Mouse (Mus musculus): ENCODE measurements around the gene Ccl27a. TPM values are rescaled to one million over a fixed set of nuclear protein-coding genes. Genes with fewer than 3 reads are reported as not detected.
A peak's percentile ranks its signal among the peaks of the same experiment; 100 is the strongest.
"Not testable (repeated sequence)": the region's sequence is repeated elsewhere in the genome, so short reads cannot be mapped to it uniquely, and the experiment has no call there.

Gene Ccl27a
- total and polyA plus RNA-seq, 2 experiments from 2014 or later: 204 to 289 TPM

DNA sequence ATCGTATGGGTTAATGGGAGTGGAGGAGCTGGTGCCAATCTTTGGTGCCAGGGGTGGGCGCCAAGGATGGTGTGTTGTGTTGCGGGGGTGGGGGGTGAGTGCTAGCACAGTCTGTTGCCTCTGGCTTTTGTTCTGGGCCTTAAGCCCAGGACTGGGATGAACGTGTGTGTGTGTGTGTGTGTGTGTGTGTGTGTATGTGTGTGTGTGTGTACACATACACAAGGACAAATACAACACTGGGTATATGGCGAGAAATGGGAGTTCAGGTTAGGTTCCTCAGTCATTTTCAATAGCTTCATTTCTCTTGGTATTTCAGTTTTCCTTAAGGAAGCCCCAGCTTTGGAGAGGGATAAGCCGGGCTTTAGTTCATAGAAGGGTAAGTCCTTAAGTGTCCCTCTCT is 10.9 kb downstream of the Ccl27a start:
- not testable (repeated sequence) for H3K36me3 ChIP-seq (ENCODE audit: insufficient read depth); ATAC-seq; H3K9ac ChIP-seq; H3K9me3 ChIP-seq (ENCODE audit: low read length); H3K4me1 ChIP-seq (ENCODE audit: insufficient read depth); H3K27ac ChIP-seq (ENCODE audit: low read depth, low read length); H3K27me3 ChIP-seq (ENCODE audit: insufficient read depth, low read length); DNase-seq; H3K4me2 ChIP-seq (ENCODE audit: low read depth); H3K4me3 ChIP-seq (ENCODE audit: low read depth, low read length)
- 61% methylated on average over 3 of the region's 6 CpGs for WGBS

DNA sequence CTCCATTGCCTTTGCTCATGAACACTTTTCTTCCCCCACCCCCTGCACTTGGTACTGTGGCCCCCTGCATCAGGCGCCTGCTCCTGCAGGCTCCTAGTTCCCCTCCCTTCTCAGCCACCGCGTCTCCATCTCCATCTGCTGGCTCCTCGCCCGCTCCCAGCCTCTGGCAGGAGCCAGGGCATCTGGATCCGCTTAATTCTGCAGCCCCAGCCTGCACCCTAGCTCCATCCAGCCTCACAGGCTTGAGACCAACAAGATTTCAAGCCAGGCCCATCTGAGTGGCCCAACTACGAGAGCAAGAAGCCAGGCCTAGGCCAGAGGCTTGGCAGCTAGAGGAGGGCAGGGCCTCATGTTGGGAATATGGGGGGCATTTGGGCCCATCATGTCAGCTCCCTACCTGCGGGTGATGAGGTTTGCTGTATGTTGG is 11.3 kb downstream of the Ccl27a start:
- 33% methylated on average over 8 of the region's 8 CpGs for WGBS
- not testable (repeated sequence) for H3K4me1 ChIP-seq (ENCODE audit: insufficient read depth); H3K27ac ChIP-seq (ENCODE audit: low read depth, low read length); H3K9ac ChIP-seq; H3K27me3 ChIP-seq (ENCODE audit: insufficient read depth, low read length); H3K4me2 ChIP-seq (ENCODE audit: low read depth); H3K36me3 ChIP-seq (ENCODE audit: insufficient read depth); H3K4me3 ChIP-seq (ENCODE audit: low read depth, low read length); H3K9me3 ChIP-seq (ENCODE audit: low read length)
- ATAC-seq (peak; percentile 23; the same call in 1 of the 2 replicates), DNase-seq (peak; percentile 52)

DNA sequence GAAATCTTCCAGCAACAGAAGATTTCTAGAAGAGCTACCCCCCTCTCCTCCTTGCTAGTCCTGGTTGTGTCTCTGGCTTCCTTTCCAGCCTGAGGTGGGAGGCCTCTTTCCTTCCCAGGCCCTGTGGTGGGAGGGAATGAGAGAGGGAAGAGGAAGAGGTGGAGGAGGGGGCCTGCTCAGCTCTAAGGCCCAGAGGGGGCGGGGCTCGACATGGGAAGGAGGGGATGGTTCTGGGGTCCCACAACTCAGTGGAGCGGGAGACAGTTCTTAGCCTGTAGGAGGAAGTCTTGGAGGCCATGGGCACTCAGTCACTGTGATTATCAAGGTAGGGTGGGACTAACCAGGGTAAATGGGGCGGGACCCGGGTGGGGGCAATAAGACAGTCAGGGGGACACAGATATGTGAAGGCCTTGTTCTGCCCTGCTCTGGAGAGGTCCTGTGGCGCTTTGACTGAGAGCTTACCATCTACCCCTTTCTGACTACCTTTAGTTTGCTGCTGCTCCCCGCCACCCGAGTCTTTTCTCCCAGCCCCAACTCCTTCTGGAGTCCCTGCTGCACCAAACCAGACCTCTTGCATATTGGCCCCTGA is 11.9 kb downstream of the Ccl27a start:
- H3K4me2 ChIP-seq (ENCODE audit: low read depth): no peak overlapping the region
- TF ChIP-seq CTCF (IDR thresholded peaks at IDR 0.05; ENCODE audit: low read depth): no peak

DNA sequence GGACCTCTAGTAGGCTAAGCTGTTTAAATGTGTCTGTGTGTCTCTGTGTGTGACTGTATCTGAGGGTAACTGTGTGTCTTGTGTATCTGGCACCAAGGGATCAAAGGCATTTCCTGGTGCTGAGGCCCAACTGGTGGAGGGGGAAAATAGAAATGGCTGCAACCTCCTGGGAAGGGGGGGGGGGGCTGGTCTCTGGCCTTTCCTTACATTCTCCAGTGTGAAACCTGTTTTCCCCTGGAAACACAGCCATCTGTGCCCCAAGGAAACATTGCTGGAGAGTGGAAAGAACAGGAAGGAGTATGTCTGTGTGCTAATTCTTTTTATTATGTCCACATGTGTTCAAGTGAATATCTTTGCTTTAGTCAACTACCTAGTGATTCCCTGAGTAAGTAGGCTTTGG is 12.4 kb downstream of the Ccl27a start:
- Histone ChIP-seq H3K36me3 (ENCODE audit: insufficient read depth) (no peaks in the 10 kb centered on the region), H3K4me3 (ENCODE audit: low read depth, low read length) (no peak overlapping the region), H3K27me3 (ENCODE audit: insufficient read depth, low read length) (no peaks in the 10 kb centered on the region), H3K4me1 (ENCODE audit: insufficient read depth) (0 out of 2 replicates have a peak, but pooled peaks cover 9% of the 10 kb centered on the region), H3K9me3 (ENCODE audit: low read length) (no peaks in the 10 kb centered on the region), H3K4me2 (ENCODE audit: low read depth) (no peak overlapping the region), H3K9ac (no peak overlapping the region), H3K27ac (ENCODE audit: low read depth, low read length) (no peak overlapping the region)
- ATAC-seq: no peak
- TF ChIP-seq CTCF (IDR thresholded peaks at IDR 0.05; ENCODE audit: low read depth): no peak
- DNase-seq: no peak

More for the DNA sequence above, 11.9 kb downstream of the Ccl27a start:
- H3K27me3 ChIP-seq (ENCODE audit: insufficient read depth, low read length): no peaks in the 10 kb centered on the region
- no peak overlapping the region for H3K27ac ChIP-seq (ENCODE audit: low read depth, low read length)
- H3K4me3 ChIP-seq (ENCODE audit: low read depth, low read length): no peak overlapping the region
- no peak for DNase-seq
- H3K36me3 ChIP-seq (ENCODE audit: insufficient read depth): no peaks in the 10 kb centered on the region
- H3K9me3 ChIP-seq (ENCODE audit: low read length): no peaks in the 10 kb centered on the region
- WGBS: 55% methylated on average over 8 of the region's 8 CpGs
- H3K9ac ChIP-seq: no peak overlapping the region
- H3K4me1 ChIP-seq (ENCODE audit: insufficient read depth): 0 out of 2 replicates have a peak, but pooled peaks cover 9% of the 10 kb centered on the region
- ATAC-seq: no peak

DNA sequence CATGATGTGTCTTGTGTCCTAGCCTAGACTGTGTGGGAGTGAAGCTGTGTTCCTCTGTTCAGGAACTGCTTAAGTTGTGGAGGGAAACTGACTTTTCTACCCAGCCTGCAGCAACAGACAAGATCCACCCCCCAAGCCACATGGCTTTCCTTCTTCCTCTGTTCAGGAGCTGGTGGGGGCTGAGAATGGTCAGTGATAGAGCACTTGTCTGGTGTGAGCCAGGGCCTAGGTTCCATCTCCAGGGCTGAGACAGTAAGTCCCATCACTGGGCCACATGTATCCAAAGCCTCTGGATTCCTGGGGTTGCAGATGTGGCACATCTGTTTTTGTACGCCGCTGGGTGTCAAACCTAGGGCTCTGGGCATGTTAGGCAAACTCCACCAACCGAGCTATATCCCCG is 13.1 kb downstream of the Ccl27a start:
- Histone ChIP-seq H3K4me3 (ENCODE audit: low read depth, low read length) (peak overlapping the region; percentile 18; the same call in 1 of the 2 replicates), H3K27me3 (ENCODE audit: insufficient read depth, low read length) (no peaks in the 10 kb centered on the region), H3K9me3 (ENCODE audit: low read length) (no peaks in the 10 kb centered on the region), H3K36me3 (ENCODE audit: insufficient read depth) (no peaks in the 10 kb centered on the region), H3K4me2 (ENCODE audit: low read depth) (peak overlapping the region; percentile 42), H3K4me1 (ENCODE audit: insufficient read depth) (0 out of 2 replicates have a peak, but pooled peaks cover 12% of the 10 kb centered on the region), H3K27ac (ENCODE audit: low read depth, low read length) (no peak overlapping the region), H3K9ac (0 out of 2 replicates have a peak overlapping the region, but pooled peaks have one; percentile 14)
- WGBS: 91% methylated on average over 4 of the region's 4 CpGs
- no peak for TF ChIP-seq CTCF (IDR thresholded peaks at IDR 0.05; ENCODE audit: low read depth)
- DNase-seq (no peak), ATAC-seq (no peak)

DNA sequence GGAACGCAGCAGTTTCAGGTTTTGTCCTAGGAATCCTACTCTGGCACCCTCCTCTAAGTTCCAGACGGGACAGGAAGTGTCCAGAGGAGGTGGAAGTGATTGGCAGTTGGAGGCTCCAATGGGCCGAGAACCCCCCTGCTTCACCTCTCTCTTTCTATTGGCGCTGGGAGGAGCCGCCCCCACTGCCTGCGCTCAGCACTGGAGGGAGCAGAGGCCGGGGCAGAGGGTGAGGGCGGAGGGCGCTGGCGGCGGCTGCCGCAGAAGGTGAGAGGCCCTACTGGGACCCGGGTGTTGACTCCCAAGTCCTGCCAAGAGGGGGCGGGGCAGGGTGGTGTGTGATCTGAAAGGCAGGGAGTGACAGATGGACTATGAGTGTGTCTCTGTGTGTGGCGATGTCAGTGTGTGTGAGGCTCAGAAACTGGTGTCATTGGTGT is 13.7 kb downstream of the Ccl27a start:
- ATAC-seq (peak; percentile 69), DNase-seq (peak; percentile 56)
- TF ChIP-seq CTCF (IDR thresholded peaks at IDR 0.05; ENCODE audit: low read depth): no peak
- H3K9me3 ChIP-seq (ENCODE audit: low read length): no peaks in the 10 kb centered on the region
- no peaks in the 10 kb centered on the region for H3K36me3 ChIP-seq (ENCODE audit: insufficient read depth)
- H3K4me3 ChIP-seq (ENCODE audit: low read depth, low read length): peak overlapping the region; percentile 18
- WGBS: 3% methylated on average over 15 of the region's 15 CpGs
- 0 out of 2 replicates have a peak, but pooled peaks cover 12% of the 10 kb centered on the region for H3K4me1 ChIP-seq (ENCODE audit: insufficient read depth)
- peak overlapping the region; percentile 29; the same call in 1 of the 2 replicates for H3K27ac ChIP-seq (ENCODE audit: low read depth, low read length)
- peak overlapping the region; percentile 42 for H3K4me2 ChIP-seq (ENCODE audit: low read depth)
- H3K9ac ChIP-seq: 0 out of 2 replicates have a peak overlapping the region, but pooled peaks have one; percentile 10
- no peaks in the 10 kb centered on the region for H3K27me3 ChIP-seq (ENCODE audit: insufficient read depth, low read length)

DNA sequence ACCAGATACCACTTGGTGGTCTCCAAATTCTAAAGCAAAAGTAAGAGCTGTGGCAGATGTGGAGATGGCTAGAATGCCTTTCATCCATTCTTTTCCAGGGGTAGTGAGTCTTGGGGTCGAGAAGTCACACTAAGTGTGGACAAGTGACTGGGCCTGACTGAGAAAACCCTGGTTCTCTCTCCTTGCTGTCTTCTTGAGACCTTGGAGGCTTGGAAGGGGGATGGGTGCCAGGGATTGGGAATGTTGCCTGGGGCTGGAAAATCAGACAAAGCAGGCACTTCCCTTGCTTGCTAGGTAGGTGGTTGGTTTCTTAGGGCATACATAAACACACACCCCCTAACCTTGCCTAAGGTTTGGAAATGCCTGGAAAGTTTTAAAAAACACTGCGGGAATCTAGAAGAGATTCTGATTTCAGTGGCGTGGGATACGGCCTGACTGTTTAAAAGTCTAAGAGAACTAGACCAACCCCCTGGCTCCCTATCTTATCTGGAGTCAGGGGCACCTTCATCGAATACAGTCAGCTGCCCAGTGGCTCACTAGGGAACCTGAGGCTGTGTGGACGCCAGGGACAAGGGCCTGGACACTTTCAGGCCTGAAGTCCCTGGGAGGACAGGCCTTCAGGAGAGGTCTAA is 14.3 kb downstream of the Ccl27a start:
- no peak for TF ChIP-seq CTCF (IDR thresholded peaks at IDR 0.05; ENCODE audit: low read depth)
- Histone ChIP-seq H3K4me1 (ENCODE audit: insufficient read depth) (0 out of 2 replicates have a peak, but pooled peaks cover 12% of the 10 kb centered on the region), H3K36me3 (ENCODE audit: insufficient read depth) (no peaks in the 10 kb centered on the region), H3K4me2 (ENCODE audit: low read depth) (peak overlapping the region; percentile 42), H3K9ac (0 out of 2 replicates have a peak overlapping the region, but pooled peaks have one; percentile 10), H3K9me3 (ENCODE audit: low read length) (no peaks in the 10 kb centered on the region), H3K27ac (ENCODE audit: low read depth, low read length) (peak overlapping the region; percentile 29; the same call in 1 of the 2 replicates), H3K4me3 (ENCODE audit: low read depth, low read length) (0 out of 2 replicates have a peak overlapping the region, but pooled peaks have one; percentile 18), H3K27me3 (ENCODE audit: insufficient read depth, low read length) (no peaks in the 10 kb centered on the region)
- ATAC-seq (no peak), DNase-seq (no peak)
- whole genome bisulfite sequencing: 52% methylated on average over 6 of the region's 6 CpGs
